Mouse (Mus musculus) adipocyte (in vitro differentiated cells): ENCODE measurements around the gene Plch2.

ENCODE experiments used
- DNase-seq: peaks from one replicate; pipeline ENCODE4 v3.0.0-alpha.2; 2016; ENCODE audit warnings: low spot score

The Plch2 gene

GRCm38 (mm10) chr4:155020813-155021212, 35.8 kb downstream of the Plch2 start:
- no peak for DNase-seq

GRCm38 (mm10) chr4:155020141-155020540, 36.4 kb downstream of the Plch2 start:
- DNase-seq = no peak

GRCm38 (mm10) chr4:155019336-155019847, 37.2 kb downstream of the Plch2 start:
- DNase-seq = no peak

GRCm38 (mm10) chr4:155018601-155019335, 37.8 kb downstream of the Plch2 start:
- DNase-seq = peak; percentile 37

- no peak for DNase-seq
Measured at GRCm38 (mm10) chr4:155018066-155018465, 38.5 kb downstream of the Plch2 start.

GRCm38 (mm10) chr4:155017253-155017878, 39.2 kb downstream of the Plch2 start:
- no peak for DNase-seq

- DNase-seq = no peak
Measured at GRCm38 (mm10) chr4:155016807-155017206, 39.8 kb downstream of the Plch2 start.

GRCm38 (mm10) chr4:155015550-155015949, 41.0 kb downstream of the Plch2 start:
- DNase-seq = no peak

GRCm38 (mm10) chr4:155014791-155015190, 41.8 kb downstream of the Plch2 start:
- no peak for DNase-seq

GRCm38 (mm10) chr4:155014244-155014643, 42.3 kb downstream of the Plch2 start:
- DNase-seq = no peak

GRCm38 (mm10) chr4:155012788-155013187, 43.8 kb downstream of the Plch2 start:
- DNase-seq = peak; percentile 67

- DNase-seq = peak; percentile 12
Measured at GRCm38 (mm10) chr4:155012115-155012514, 44.5 kb downstream of the Plch2 start.

GRCm38 (mm10) chr4:155011312-155012025, 45.1 kb downstream of the Plch2 start:
- DNase-seq = peak; percentile 32

- DNase-seq = peak; percentile 89
Measured at GRCm38 (mm10) chr4:155010870-155011269, 45.7 kb downstream of the Plch2 start.

- DNase-seq = no peak
Measured at GRCm38 (mm10) chr4:155009216-155009615, 47.4 kb downstream of the Plch2 start.

GRCm38 (mm10) chr4:155008075-155008474, 48.5 kb downstream of the Plch2 start:
- no peak for DNase-seq

- no peak for DNase-seq
Measured at GRCm38 (mm10) chr4:155007641-155008040, 48.9 kb downstream of the Plch2 start.

- no peak for DNase-seq
Measured at GRCm38 (mm10) chr4:155006296-155006695, 50.3 kb downstream of the Plch2 start.

- no peak for DNase-seq
Measured at GRCm38 (mm10) chr4:155005278-155005677, 51.3 kb downstream of the Plch2 start.

- no peak for DNase-seq
Measured at GRCm38 (mm10) chr4:154999379-154999778, 57.2 kb downstream of the Plch2 start.

- DNase-seq = peak; percentile 59
Measured at GRCm38 (mm10) chr4:154996572-154997154, 59.9 kb downstream of the Plch2 start.

GRCm38 (mm10) chr4:154994876-154995275, 61.7 kb downstream of the Plch2 start:
- no peak for DNase-seq
